Mouse (Mus musculus): ENCODE measurements at regions not wholly inside any gene's neighbourhood (a gene's known extent, or its start where the extent isn't known, plus 50 kb on each side); places are given as distances from the start of the nearest gene placed in this dataset.

DNA sequence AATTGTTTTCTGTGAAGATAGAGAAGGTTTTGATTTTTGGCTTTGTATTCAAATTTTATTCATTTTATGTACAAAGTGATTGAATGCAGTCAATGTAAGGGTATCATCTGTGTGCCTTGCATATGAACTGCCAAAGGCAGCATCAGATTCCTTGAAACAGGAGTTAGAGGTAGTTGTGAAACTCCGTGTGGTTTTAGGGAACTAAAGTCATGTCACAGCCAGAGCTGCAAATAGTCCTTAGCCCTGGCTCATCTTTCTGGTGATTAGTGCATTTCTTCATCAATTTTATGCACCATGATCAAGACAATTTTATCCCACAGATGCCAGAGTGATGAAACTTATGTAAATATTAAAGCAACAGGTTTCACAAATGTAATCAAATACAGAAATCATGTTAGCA lies 534.4 kb downstream of the Flrt2 start:
- H3K9me3 ChIP-seq, result no peaks in the 10 kb centered on the region
- no peaks in the 10 kb centered on the region for H3K36me3 ChIP-seq
- ATAC-seq (ENCODE audit: insufficient number of reproducible peaks, insufficient read depth, low FRiP score, low TSS enrichment, low read depth), result no peak
- H3K4me1 ChIP-seq, result no peaks in the 10 kb centered on the region
- no peak overlapping the region for H3K4me3 ChIP-seq
- no peak overlapping the region for H3K27ac ChIP-seq
- no peak overlapping the region for H3K9ac ChIP-seq
- H3K4me2 ChIP-seq, result no peak overlapping the region
- H3K27me3 ChIP-seq, result no peaks in the 10 kb centered on the region
- WGBS, result 50% methylated on average over 1 of the region's 1 CpGs

DNA sequence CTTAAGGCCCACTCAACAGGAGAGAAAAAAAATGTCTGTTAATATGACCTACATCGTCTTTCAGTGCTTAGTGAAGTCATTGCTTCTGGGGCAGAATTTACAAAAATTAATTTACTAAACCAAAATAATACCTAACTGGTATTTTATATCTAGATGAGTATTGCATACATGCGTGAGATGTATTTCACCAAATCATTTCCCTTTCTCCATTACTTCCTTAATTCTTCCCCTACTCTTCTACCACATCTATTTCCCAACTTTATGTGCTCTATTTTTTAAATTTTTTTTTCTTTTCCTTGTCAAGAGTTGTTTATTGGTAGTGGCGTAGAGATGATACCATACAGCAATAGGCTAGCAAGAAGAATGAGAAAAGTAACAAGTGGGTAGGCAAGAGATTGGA lies 536.7 kb downstream of the Flrt2 start:
- Histone ChIP-seq H3K9me3 (no peaks in the 10 kb centered on the region), H3K4me2 (no peak overlapping the region), H3K36me3 (no peaks in the 10 kb centered on the region), H3K4me1 (no peaks in the 10 kb centered on the region), H3K27me3 (no peaks in the 10 kb centered on the region), H3K4me3 (no peak overlapping the region), H3K9ac (no peak overlapping the region), H3K27ac (no peak overlapping the region)
- ATAC-seq (ENCODE audit: insufficient number of reproducible peaks, insufficient read depth, low FRiP score, low TSS enrichment, low read depth), result no peak
- 92% methylated on average over 3 of the region's 3 CpGs for WGBS

GRCm38 (mm10) chr12:96235510-96235909 lies 543.5 kb downstream of the Flrt2 start:
- Histone ChIP-seq H3K27ac (no peak overlapping the region), H3K4me1 (no peaks in the 10 kb centered on the region), H3K27me3 (no peaks in the 10 kb centered on the region), H3K9ac (no peak overlapping the region), H3K36me3 (no peaks in the 10 kb centered on the region), H3K4me2 (no peak overlapping the region), H3K4me3 (no peak overlapping the region), H3K9me3 (no peaks in the 10 kb centered on the region)
- ATAC-seq (ENCODE audit: insufficient number of reproducible peaks, insufficient read depth, low FRiP score, low TSS enrichment, low read depth), result no peak
- WGBS, result 93% methylated on average over 1 of the region's 1 CpGs

DNA sequence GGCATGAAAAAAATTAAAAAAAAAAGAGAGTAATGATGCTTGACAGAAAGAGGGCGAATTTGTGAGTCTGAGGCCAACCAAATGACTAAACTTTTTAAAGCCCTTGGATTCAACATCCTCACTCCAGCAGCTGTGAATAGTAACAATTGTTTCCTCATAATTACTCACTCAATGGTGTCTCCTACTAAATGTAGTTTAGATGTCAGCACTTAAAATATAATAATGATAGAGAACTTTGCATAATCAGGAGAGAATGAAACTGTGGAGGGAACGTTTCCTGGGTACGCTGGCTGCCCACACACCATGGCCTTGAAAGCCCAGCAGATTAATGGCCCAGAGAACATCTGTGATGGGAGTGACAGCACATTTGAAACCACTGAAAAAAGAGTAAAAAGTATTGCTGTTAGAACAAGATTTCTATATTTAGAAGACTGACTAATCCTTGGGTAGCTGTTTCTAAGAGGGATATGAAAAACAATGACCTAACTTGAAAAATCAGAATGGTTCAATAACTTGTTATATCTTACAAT lies 544.0 kb downstream of the Flrt2 start:
- Histone ChIP-seq H3K4me3 (no peak overlapping the region), H3K4me1 (no peaks in the 10 kb centered on the region), H3K27ac (no peak overlapping the region), H3K9ac (no peak overlapping the region), H3K9me3 (no peaks in the 10 kb centered on the region), H3K36me3 (no peaks in the 10 kb centered on the region), H3K4me2 (no peak overlapping the region), H3K27me3 (no peaks in the 10 kb centered on the region)
- WGBS, result 83% methylated on average over 3 of the region's 3 CpGs
- no peak for ATAC-seq (ENCODE audit: insufficient number of reproducible peaks, insufficient read depth, low FRiP score, low TSS enrichment, low read depth)

DNA sequence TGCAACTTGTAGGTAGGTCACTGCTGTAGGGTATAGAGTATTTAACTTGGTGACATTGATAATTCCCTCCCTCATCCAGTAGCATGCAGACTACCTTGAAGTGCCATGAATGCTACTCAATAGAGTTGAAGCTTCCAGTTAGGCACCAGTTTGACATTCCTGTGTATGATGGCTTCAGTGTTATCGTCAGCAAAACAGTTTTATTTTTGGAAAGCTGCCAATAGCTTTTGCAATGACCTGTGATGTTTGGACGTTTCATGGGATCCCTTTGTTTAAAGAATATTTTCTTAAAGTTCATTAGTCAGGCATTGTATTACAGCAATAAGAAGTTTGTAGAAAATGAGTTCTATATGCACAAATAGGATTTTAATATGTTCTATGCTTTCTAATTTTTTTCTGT lies 547.6 kb downstream of the Flrt2 start:
- Histone ChIP-seq H3K4me1 (no peaks in the 10 kb centered on the region), H3K27me3 (no peaks in the 10 kb centered on the region), H3K4me3 (no peak overlapping the region), H3K36me3 (no peaks in the 10 kb centered on the region), H3K9ac (no peak overlapping the region), H3K4me2 (no peak overlapping the region), H3K27ac (no peak overlapping the region), H3K9me3 (no peaks in the 10 kb centered on the region)
- ATAC-seq (ENCODE audit: insufficient number of reproducible peaks, insufficient read depth, low FRiP score, low TSS enrichment, low read depth), result no peak
- 48% methylated on average over 2 of the region's 2 CpGs for WGBS

DNA sequence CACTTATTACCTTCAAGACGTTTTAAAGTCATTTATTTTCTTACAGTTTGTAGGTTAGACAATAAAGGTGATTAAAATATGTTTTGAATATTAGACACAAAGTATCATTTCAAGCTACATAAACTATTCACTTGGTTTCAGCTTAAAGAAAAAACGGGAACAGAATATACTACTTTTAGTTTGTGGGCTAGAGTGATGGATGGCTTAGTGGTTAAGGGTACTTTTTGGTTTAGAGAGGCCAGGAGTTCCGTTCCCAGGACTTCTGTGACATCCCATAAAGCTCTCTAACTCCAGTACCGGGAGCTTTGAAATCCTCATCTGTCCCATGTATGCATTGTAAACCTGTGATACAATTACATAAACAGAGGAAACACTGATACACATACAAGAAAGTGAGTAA lies 570.0 kb downstream of the Flrt2 start:
- Histone ChIP-seq H3K27ac (no peak overlapping the region), H3K36me3 (no peaks in the 10 kb centered on the region), H3K4me1 (no peaks in the 10 kb centered on the region), H3K9me3 (no peaks in the 10 kb centered on the region), H3K4me3 (no peak overlapping the region), H3K4me2 (no peak overlapping the region), H3K27me3 (no peaks in the 10 kb centered on the region), H3K9ac (no peak overlapping the region)
- WGBS, result 66% methylated on average over 4 of the region's 4 CpGs
- no peak for ATAC-seq (ENCODE audit: insufficient number of reproducible peaks, insufficient read depth, low FRiP score, low TSS enrichment, low read depth)

DNA sequence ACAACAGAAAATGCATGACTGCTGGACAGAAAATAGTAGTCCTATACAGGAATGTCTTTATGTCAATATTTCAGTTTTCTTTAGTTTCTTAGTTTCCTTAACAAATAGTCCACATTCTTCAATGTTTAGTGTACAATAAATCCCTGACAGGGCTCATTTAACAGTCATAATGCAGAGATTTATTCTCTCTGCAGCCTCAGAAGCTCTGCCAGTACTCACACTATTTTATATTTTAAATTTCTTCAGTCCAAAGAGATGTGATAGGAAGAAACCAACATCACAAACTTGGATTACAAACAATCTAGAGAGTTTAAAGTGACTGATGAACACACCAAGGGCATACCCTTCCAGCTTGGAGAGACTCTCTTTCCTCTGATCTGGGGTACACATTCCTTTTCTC lies 583.9 kb downstream of the Flrt2 start:
- no peak overlapping the region for H3K9ac ChIP-seq
- no peaks in the 10 kb centered on the region for H3K27me3 ChIP-seq
- no peak for ATAC-seq (ENCODE audit: insufficient number of reproducible peaks, insufficient read depth, low FRiP score, low TSS enrichment, low read depth)
- H3K9me3 ChIP-seq, result no peaks in the 10 kb centered on the region
- H3K36me3 ChIP-seq, result no peaks in the 10 kb centered on the region
- no peaks in the 10 kb centered on the region for H3K4me1 ChIP-seq
- H3K4me3 ChIP-seq, result no peak overlapping the region
- no peak overlapping the region for H3K27ac ChIP-seq
- H3K4me2 ChIP-seq, result no peak overlapping the region

DNA sequence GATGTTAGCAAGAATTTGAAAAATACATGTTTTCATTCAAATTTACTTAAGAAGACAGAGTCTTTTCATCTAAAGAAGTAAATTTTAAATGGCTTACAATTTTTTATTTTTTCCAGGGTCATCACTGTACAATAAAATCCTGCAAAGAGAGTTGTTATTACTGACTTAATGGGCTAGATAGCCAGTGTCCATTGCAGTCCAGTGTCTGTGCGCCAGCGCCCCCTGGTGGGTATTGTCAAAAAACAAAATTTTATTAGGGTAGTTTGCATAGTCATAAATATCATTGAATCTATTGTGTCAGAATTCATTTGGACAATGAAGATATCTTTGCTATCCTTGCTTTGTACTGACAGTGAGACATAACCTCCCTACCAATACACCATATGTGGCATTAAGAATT lies 619.1 kb downstream of the Flrt2 start:
- Histone ChIP-seq H3K27me3 (no peaks in the 10 kb centered on the region), H3K4me1 (no peaks in the 10 kb centered on the region), H3K27ac (no peak overlapping the region), H3K9me3 (no peaks in the 10 kb centered on the region), H3K4me3 (no peak overlapping the region), H3K4me2 (no peak overlapping the region), H3K9ac (no peak overlapping the region), H3K36me3 (no peaks in the 10 kb centered on the region)
- ATAC-seq (ENCODE audit: insufficient number of reproducible peaks, insufficient read depth, low FRiP score, low TSS enrichment, low read depth), result no peak
- WGBS, result 2% methylated on average over 2 of the region's 2 CpGs

DNA sequence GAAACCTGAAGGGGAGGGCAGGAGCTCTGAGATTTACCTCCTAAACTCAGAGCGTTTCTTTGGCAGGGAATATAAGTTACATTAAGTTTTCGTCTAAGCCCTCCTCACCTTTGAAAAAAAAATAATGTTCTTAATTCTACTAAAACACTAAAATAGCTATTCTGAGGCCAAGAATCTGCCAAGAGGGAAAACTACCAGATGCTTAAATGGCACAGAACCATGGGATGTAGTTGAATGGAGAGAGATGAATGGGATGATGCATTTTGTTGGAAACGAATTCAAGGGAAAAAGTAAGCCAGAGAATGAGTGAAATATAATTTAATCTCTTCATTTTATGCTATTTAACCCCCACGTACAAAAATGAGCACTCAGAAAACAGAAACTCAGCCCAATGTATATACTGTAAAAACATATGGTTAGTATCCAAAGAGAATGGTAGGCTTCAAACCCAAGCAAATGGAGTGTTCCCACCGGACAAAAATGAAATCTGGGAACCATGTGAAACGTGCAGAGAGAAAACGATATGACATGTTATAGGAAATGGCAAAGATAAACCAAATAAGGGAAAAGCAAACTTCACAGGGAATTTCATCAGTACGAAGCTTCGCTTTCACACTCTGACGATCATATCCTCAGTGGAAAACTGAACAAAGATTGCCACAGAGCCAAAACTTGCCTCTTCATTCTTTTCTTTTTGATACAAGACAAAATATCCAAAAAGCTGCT lies 631.2 kb downstream of the Flrt2 start:
- H3K27me3 ChIP-seq, result no peaks in the 10 kb centered on the region
- H3K9me3 ChIP-seq, result no peaks in the 10 kb centered on the region
- H3K27ac ChIP-seq, result no peak overlapping the region
- H3K9ac ChIP-seq, result no peak overlapping the region
- WGBS, result 64% methylated on average over 10 of the region's 10 CpGs
- H3K4me1 ChIP-seq, result no peaks in the 10 kb centered on the region
- no peak overlapping the region for H3K4me2 ChIP-seq
- H3K4me3 ChIP-seq, result no peak overlapping the region
- ATAC-seq (ENCODE audit: insufficient number of reproducible peaks, insufficient read depth, low FRiP score, low TSS enrichment, low read depth), result no peak
- no peaks in the 10 kb centered on the region for H3K36me3 ChIP-seq

GRCm38 (mm10) chr12:96351143-96351542 lies 659.1 kb downstream of the Flrt2 start:
- 87% methylated on average over 3 of the region's 3 CpGs for WGBS
- H3K4me1 ChIP-seq, result no peaks in the 10 kb centered on the region
- no peaks in the 10 kb centered on the region for H3K36me3 ChIP-seq
- no peaks in the 10 kb centered on the region for H3K27me3 ChIP-seq
- H3K4me2 ChIP-seq, result no peak overlapping the region
- H3K9ac ChIP-seq, result no peak overlapping the region
- no peak for ATAC-seq (ENCODE audit: insufficient number of reproducible peaks, insufficient read depth, low FRiP score, low TSS enrichment, low read depth)
- no peak overlapping the region for H3K27ac ChIP-seq
- no peak overlapping the region for H3K4me3 ChIP-seq
- H3K9me3 ChIP-seq, result no peaks in the 10 kb centered on the region

DNA sequence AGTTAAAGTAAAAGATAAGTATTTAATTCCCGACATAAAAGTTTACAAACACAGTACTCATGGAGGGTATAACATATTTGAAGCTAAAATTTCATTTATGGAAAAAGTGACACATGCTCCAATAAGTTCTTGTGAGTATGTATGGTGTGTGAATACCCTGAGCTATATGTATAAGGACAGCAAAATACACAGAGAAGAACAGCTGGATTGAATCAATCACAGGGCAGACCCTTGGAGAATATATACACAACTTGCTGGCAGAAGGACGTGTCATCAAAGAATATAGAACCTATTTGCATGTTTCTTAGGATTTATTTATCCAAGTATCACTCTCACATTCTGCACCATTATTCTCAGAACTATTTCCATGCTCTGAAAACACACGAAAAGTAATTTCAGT lies 686.9 kb downstream of the Flrt2 start:
- H3K4me1 ChIP-seq, result no peaks in the 10 kb centered on the region
- ATAC-seq (ENCODE audit: insufficient number of reproducible peaks, insufficient read depth, low FRiP score, low TSS enrichment, low read depth), result no peak
- 51% methylated on average over 3 of the region's 3 CpGs for WGBS
- H3K4me2 ChIP-seq, result no peak overlapping the region
- H3K27ac ChIP-seq, result no peak overlapping the region
- H3K36me3 ChIP-seq, result no peaks in the 10 kb centered on the region
- H3K9ac ChIP-seq, result no peak overlapping the region
- no peaks in the 10 kb centered on the region for H3K9me3 ChIP-seq
- H3K27me3 ChIP-seq, result no peaks in the 10 kb centered on the region
- H3K4me3 ChIP-seq, result no peak overlapping the region

DNA sequence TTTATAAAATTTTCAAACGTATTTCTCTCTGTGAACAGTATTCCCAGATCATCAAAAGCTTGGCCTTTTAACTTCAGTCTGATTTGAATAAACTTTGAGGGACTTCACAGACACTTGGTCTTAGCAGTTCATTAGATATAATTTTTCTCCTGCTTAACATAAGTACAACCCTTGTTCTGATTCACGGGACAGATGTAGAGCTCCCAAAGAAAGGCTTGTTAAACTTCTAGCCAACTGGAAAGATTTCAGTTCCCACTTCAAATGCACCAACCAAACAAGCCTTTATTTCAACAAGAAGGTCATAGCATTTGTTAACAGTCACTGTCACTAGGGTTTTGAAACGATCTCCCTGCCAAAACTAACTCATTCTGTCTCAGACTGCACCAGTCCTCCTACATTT lies 727.1 kb downstream of the Flrt2 start:
- H3K4me1 ChIP-seq, result no peaks in the 10 kb centered on the region
- H3K27me3 ChIP-seq, result no peaks in the 10 kb centered on the region
- no peak for ATAC-seq (ENCODE audit: insufficient number of reproducible peaks, insufficient read depth, low FRiP score, low TSS enrichment, low read depth)
- no peak overlapping the region for H3K9ac ChIP-seq
- no peaks in the 10 kb centered on the region for H3K9me3 ChIP-seq
- 66% methylated on average over 3 of the region's 3 CpGs for WGBS
- H3K27ac ChIP-seq, result no peak overlapping the region
- no peak overlapping the region for H3K4me3 ChIP-seq
- H3K4me2 ChIP-seq, result no peak overlapping the region
- no peaks in the 10 kb centered on the region for H3K36me3 ChIP-seq

Data from embryonic facial prominence, embryonic 13.5 days (tissue).